Mouse (Mus musculus) liver, adult 2 months (tissue): ENCODE results near the gene Msrb3. TPM values are rescaled to one million over a fixed set of nuclear protein-coding genes. Genes with fewer than 3 reads are reported as not detected.

Source experiments
- DNase-seq: peaks from one replicate; pipeline ENCODE4 v3.0.0-alpha.2; 2011; ENCODE audit warnings: low read depth, low spot score; ENCODE audit errors: extremely low read depth
- H3K27ac ChIP-seq: fragments of 200-500 bp; replicated peaks from 2 replicates; pipeline ENCODE4 v1.5.1; 2012; ENCODE audit warnings: low read depth, mild to moderate bottlenecking, control low read depth, inconsistent platforms, low read length; ENCODE audit not compliant: insufficient read depth
- H3K27me3 ChIP-seq: fragments of 200-500 bp; 2 replicates; pipeline ENCODE4 v1.6.1; 2012; ENCODE audit warnings: mild to moderate bottlenecking, moderate library complexity, low read length, inconsistent platforms; ENCODE audit not compliant: control insufficient read depth, insufficient read depth
- H3K36me3 ChIP-seq: fragments of 200-500 bp; 2 replicates; pipeline ENCODE4 v1.6.1; 2012; ENCODE audit warnings: low read length, inconsistent platforms; ENCODE audit not compliant: control insufficient read depth, insufficient read depth
- H3K4me1 ChIP-seq: fragments of 200-500 bp; 2 replicates; pipeline ENCODE4 v1.6.1; 2011; ENCODE audit warnings: low read length; ENCODE audit not compliant: control insufficient read depth, insufficient read depth
- H3K4me3 ChIP-seq: fragments of 200-500 bp; 2 replicates; pipeline ENCODE4 v1.5.1; 2011; ENCODE audit warnings: low read depth, mild to moderate bottlenecking, control low read depth, low read length, moderate library complexity; ENCODE audit not compliant: insufficient read depth
- H3K79me2 ChIP-seq: fragments of 200-500 bp; 2 replicates; pipeline ENCODE4 v1.6.1; 2012; ENCODE audit warnings: inconsistent platforms, mild to moderate bottlenecking, low read length, moderate library complexity; ENCODE audit not compliant: control insufficient read depth, insufficient read depth
- H3K9ac ChIP-seq: fragments of 200-500 bp; 2 replicates; pipeline ENCODE4 v1.6.1; 2012; ENCODE audit warnings: low read depth, mild to moderate bottlenecking, control low read depth, inconsistent platforms, low read length
- CTCF ChIP-seq: fragments of 200-500 bp; IDR thresholded peaks from 2 replicates; pipeline ENCODE4 v1.5.1; 2011; ENCODE audit warnings: low read depth, low read length, control low read depth
- POLR2A ChIP-seq: fragments of 200-500 bp; IDR thresholded peaks from 2 replicates; pipeline ENCODE4 v1.6.1; 2011; ENCODE audit warnings: low read length, control low read depth; ENCODE audit not compliant: insufficient read depth; ENCODE audit errors: extremely low read depth
- WGBS: fragments of 180-500 bp; shearing (Covaris S2); methylation state at CpG from one replicate; pipeline ENCODE4 v1.1.7; 2018; 5-methylcytosine and 5-hydroxymethylcytosine counted together
- polyA plus RNA-seq: library from polyadenylated mRNA; depleted of rRNA; stranded (reverse); fragments of >200 nt; gene quantifications from 2 replicates; pipeline ENCODE4 v1.2.3, GENCODE M21; 2012
- total RNA-seq: library from RNA; depleted of rRNA; stranded (reverse); fragments of >200 nt; gene quantifications from 2 replicates; pipeline ENCODE4 v1.2.3, GENCODE M21; 2014

Msrb3 gene
- total and polyA plus RNA-seq, 2 experiments: 4.1 to 9.5 TPM

- TF ChIP-seq POLR2A (no peak), CTCF (no peak)
- H3K27me3 ChIP-seq: no peaks in the 10 kb centered on the region
- H3K27ac ChIP-seq: no peak overlapping the region
These were observed 104.5 kb downstream of the Msrb3 start for GRCm38 (mm10) chr10:120794391-120794817.

GRCm38 (mm10) chr10:120792191-120792765 is 106.6 kb downstream of the Msrb3 start:
- DNase-seq: no peak
- no peak overlapping the region for H3K9ac ChIP-seq

More at GRCm38 (mm10) chr10:120794391-120794817, 104.5 kb downstream of the Msrb3 start:
- DNase-seq: no peak
- 0 out of 2 replicates have a peak, but pooled peaks cover 3% of the 10 kb centered on the region for H3K36me3 ChIP-seq
- no peaks in the 10 kb centered on the region for H3K79me2 ChIP-seq
- H3K4me1 ChIP-seq: no peaks in the 10 kb centered on the region
- no peak overlapping the region for H3K9ac ChIP-seq
- WGBS: 46% methylated on average over 13 of the region's 13 CpGs
- no peak overlapping the region for H3K4me3 ChIP-seq

GRCm38 (mm10) chr10:120791438-120791837 is 107.5 kb downstream of the Msrb3 start:
- no peak for TF ChIP-seq CTCF
- no peak for TF ChIP-seq POLR2A
- Histone ChIP-seq H3K27me3 (no peaks in the 10 kb centered on the region), H3K9ac (no peak overlapping the region), H3K36me3 (peaks cover 5% of the 10 kb centered on the region; the same call in 1 of the 2 replicates), H3K4me3 (no peak overlapping the region), H3K4me1 (no peaks in the 10 kb centered on the region), H3K79me2 (no peaks in the 10 kb centered on the region), H3K27ac (no peak overlapping the region)
- no peak for DNase-seq
- 89% methylated on average over 11 of the region's 11 CpGs for WGBS

More at GRCm38 (mm10) chr10:120792191-120792765, 106.6 kb downstream of the Msrb3 start:
- WGBS: 76% methylated on average over 11 of the region's 11 CpGs
- Histone ChIP-seq H3K79me2 (no peaks in the 10 kb centered on the region), H3K27me3 (no peaks in the 10 kb centered on the region), H3K4me1 (no peaks in the 10 kb centered on the region), H3K4me3 (no peak overlapping the region), H3K27ac (no peak overlapping the region), H3K36me3 (peaks cover 5% of the 10 kb centered on the region; the same call in 1 of the 2 replicates)
- no peak for TF ChIP-seq POLR2A
- TF ChIP-seq CTCF: no peak

- Histone ChIP-seq H3K27me3 (no peaks in the 10 kb centered on the region), H3K4me1 (no peaks in the 10 kb centered on the region), H3K36me3 (peaks cover 5% of the 10 kb centered on the region; the same call in 1 of the 2 replicates), H3K79me2 (no peaks in the 10 kb centered on the region), H3K9ac (no peak overlapping the region), H3K27ac (no peak overlapping the region), H3K4me3 (no peak overlapping the region)
- TF ChIP-seq POLR2A: no peak
- TF ChIP-seq CTCF: no peak
- WGBS: 75% methylated on average over 10 of the region's 10 CpGs
- DNase-seq: no peak
These were observed 111.7 kb downstream of the Msrb3 start for GRCm38 (mm10) chr10:120787202-120787601.

GRCm38 (mm10) chr10:120784516-120784915 is 114.4 kb downstream of the Msrb3 start:
- Histone ChIP-seq H3K9ac (no peak overlapping the region), H3K27me3 (no peaks in the 10 kb centered on the region), H3K4me1 (no peaks in the 10 kb centered on the region), H3K27ac (no peak overlapping the region), H3K4me3 (no peak overlapping the region), H3K36me3 (peaks cover 2% of the 10 kb centered on the region; the same call in 1 of the 2 replicates), H3K79me2 (no peaks in the 10 kb centered on the region)
- no peak for TF ChIP-seq CTCF
- no peak for TF ChIP-seq POLR2A
- WGBS: 67% methylated on average over 5 of the region's 5 CpGs
- DNase-seq: no peak

GRCm38 (mm10) chr10:120783393-120783792 is 115.5 kb downstream of the Msrb3 start:
- H3K79me2 ChIP-seq: no peaks in the 10 kb centered on the region
- TF ChIP-seq POLR2A (no peak), CTCF (no peak)
- H3K4me3 ChIP-seq: no peak overlapping the region
- H3K4me1 ChIP-seq: no peaks in the 10 kb centered on the region
- H3K27ac ChIP-seq: no peak overlapping the region
- DNase-seq: no peak
- 89% methylated on average over 9 of the region's 9 CpGs for WGBS
- no peaks in the 10 kb centered on the region for H3K27me3 ChIP-seq
- H3K36me3 ChIP-seq: peaks cover 2% of the 10 kb centered on the region; the same call in 1 of the 2 replicates
- H3K9ac ChIP-seq: no peak overlapping the region
